Mouse (Mus musculus): Measurements from ENCODE around the gene Slc23a2.

Slc23a2 gene

GRCm38 (mm10) chr2:132135876-132136637 is 8.9 kb downstream of the Slc23a2 start:
- in situ Hi-C loops (cut with MboI, MseI), result loop anchor here (5.0 kb wide), 1 partner anchor 111 kb away; the partner anchor contains the start of gene Tmem230

- in situ Hi-C loops (cut with MboI, MseI), result loop anchor here (5.0 kb wide), 1 partner anchor 113 kb away; the partner anchor contains the start of gene Tmem230
These were observed 10.2 kb downstream of the Slc23a2 start for GRCm38 (mm10) chr2:132134758-132135157.

GRCm38 (mm10) chr2:132133436-132133835 is 11.5 kb downstream of the Slc23a2 start:
- in situ Hi-C loops (cut with MboI, MseI), result no loop called here

GRCm38 (mm10) chr2:132131266-132131665 is 13.6 kb downstream of the Slc23a2 start:
- in situ Hi-C loops (cut with MboI, MseI), result no loop called here

- in situ Hi-C loops (cut with MboI, MseI), result loop anchor here (10.0 kb wide), 1 partner anchor 305 kb away; no protein-coding TSS in a partner anchor
These were observed 14.9 kb downstream of the Slc23a2 start for GRCm38 (mm10) chr2:132129980-132130379.

GRCm38 (mm10) chr2:132129247-132129646 is 15.7 kb downstream of the Slc23a2 start:
- in situ Hi-C loops (cut with MboI, MseI), result loop anchor here (10.0 kb wide), 1 partner anchor 304 kb away; no protein-coding TSS in a partner anchor

- in situ Hi-C loops (cut with MboI, MseI), result loop anchor here (10.0 kb wide), 1 partner anchor 303 kb away; no protein-coding TSS in a partner anchor
These were observed 17.0 kb downstream of the Slc23a2 start for GRCm38 (mm10) chr2:132127904-132128303.

- in situ Hi-C loops (cut with MboI, MseI), result loop anchor here (10.0 kb wide), 1 partner anchor 301 kb away; no protein-coding TSS in a partner anchor
These were observed 18.6 kb downstream of the Slc23a2 start for GRCm38 (mm10) chr2:132126292-132126691.

GRCm38 (mm10) chr2:132123063-132123462 is 21.8 kb downstream of the Slc23a2 start:
- in situ Hi-C loops (cut with MboI, MseI), result loop anchor here (10.0 kb wide), 1 partner anchor 298 kb away; no protein-coding TSS in a partner anchor

GRCm38 (mm10) chr2:132121050-132121449 is 23.9 kb downstream of the Slc23a2 start:
- in situ Hi-C loops (cut with MboI, MseI), result loop anchor here (10.0 kb wide), 1 partner anchor 296 kb away; no protein-coding TSS in a partner anchor

- in situ Hi-C loops (cut with MboI, MseI), result no loop called here
These were observed 26.3 kb downstream of the Slc23a2 start for GRCm38 (mm10) chr2:132118646-132119045.

- in situ Hi-C loops (cut with MboI, MseI), result no loop called here
These were observed 29.0 kb downstream of the Slc23a2 start for GRCm38 (mm10) chr2:132115936-132116335.

GRCm38 (mm10) chr2:132115344-132115743 is 29.6 kb downstream of the Slc23a2 start:
- in situ Hi-C loops (cut with MboI, MseI), result no loop called here

GRCm38 (mm10) chr2:132113962-132114759 is 30.7 kb downstream of the Slc23a2 start:
- in situ Hi-C loops (cut with MboI, MseI), result loop anchor here (5.0 kb wide), 1 partner anchor 112 kb away; no protein-coding TSS in a partner anchor

GRCm38 (mm10) chr2:132112319-132112718 is 32.6 kb downstream of the Slc23a2 start:
- in situ Hi-C loops (cut with MboI, MseI), result loop anchor here (5.0 kb wide), 1 partner anchor 110 kb away; no protein-coding TSS in a partner anchor

GRCm38 (mm10) chr2:132111905-132112304 is 33.0 kb downstream of the Slc23a2 start:
- in situ Hi-C loops (cut with MboI, MseI), result loop anchor here (5.0 kb wide), 1 partner anchor 110 kb away; no protein-coding TSS in a partner anchor

GRCm38 (mm10) chr2:132111266-132111665 is 33.6 kb downstream of the Slc23a2 start:
- in situ Hi-C loops (cut with MboI, MseI), result loop anchor here (5.0 kb wide), 1 partner anchor 109 kb away; no protein-coding TSS in a partner anchor

- in situ Hi-C loops (cut with MboI, MseI), result loop anchor here (5.0 kb wide), 1 partner anchor 108 kb away; no protein-coding TSS in a partner anchor
These were observed 34.2 kb downstream of the Slc23a2 start for GRCm38 (mm10) chr2:132110702-132111101.

- in situ Hi-C loops (cut with MboI, MseI), result no loop called here
These were observed 35.9 kb downstream of the Slc23a2 start for GRCm38 (mm10) chr2:132108988-132109387.

GRCm38 (mm10) chr2:132107611-132108010 is 37.3 kb downstream of the Slc23a2 start:
- in situ Hi-C loops (cut with MboI, MseI), result no loop called here

- in situ Hi-C loops (cut with MboI, MseI), result no loop called here
These were observed 38.8 kb downstream of the Slc23a2 start for GRCm38 (mm10) chr2:132106069-132106468.

- in situ Hi-C loops (cut with MboI, MseI), result no loop called here
These were observed 41.6 kb downstream of the Slc23a2 start for GRCm38 (mm10) chr2:132103265-132103664.

Data from T-helper 2 cell (primary cell).